Mouse (Mus musculus) midbrain, embryonic 14.5 days (tissue): ENCODE measurements at regions not wholly inside any gene's neighbourhood (a gene's known extent, or its start where the extent isn't known, plus 50 kb on each side); places are given as distances from the start of the nearest gene placed in this dataset.

Experiments used
- ATAC-seq: fragments of 200-750 bp; cut with Nextera tagmentation; 2 replicates; pipeline ENCODE4 v1.8.0; 2017; ENCODE audit warnings: moderate number of reproducible peaks, moderate library complexity; ENCODE audit not compliant: low FRiP score, low TSS enrichment
- DNase-seq: peaks from one replicate; pipeline ENCODE4 v3.0.0-alpha.2; 2015
- H3K27ac ChIP-seq: fragments of 300-500 bp; sonication (generic); replicated peaks from 2 replicates; pipeline ENCODE4 v1.5.1; 2014; ENCODE audit warnings: mild to moderate bottlenecking, low read depth, low read length, moderate library complexity
- H3K27me3 ChIP-seq: fragments of 300-500 bp; sonication (generic); 2 replicates; pipeline ENCODE4 v1.6.1; 2014; ENCODE audit warnings: low read length, control low read depth, mixed read lengths; ENCODE audit not compliant: control insufficient read depth, insufficient read depth
- H3K36me3 ChIP-seq: fragments of 300-500 bp; sonication (generic); 2 replicates; pipeline ENCODE4 v1.6.1; 2014; ENCODE audit warnings: low read length, control low read depth; ENCODE audit not compliant: control insufficient read depth, insufficient read depth
- H3K4me1 ChIP-seq: fragments of 300-500 bp; sonication (generic); 2 replicates; pipeline ENCODE4 v1.6.1; 2014; ENCODE audit warnings: mild to moderate bottlenecking, antibody characterized with exemption, low read length, control low read depth; ENCODE audit not compliant: control insufficient read depth, insufficient read depth
- H3K4me2 ChIP-seq: fragments of 300-500 bp; sonication (generic); 2 replicates; pipeline ENCODE4 v1.6.1; 2014; ENCODE audit warnings: mild to moderate bottlenecking, low read length, moderate library complexity
- H3K4me3 ChIP-seq: fragments of 300-500 bp; sonication (generic); replicated peaks from 2 replicates; pipeline ENCODE4 v1.5.1; 2014; ENCODE audit warnings: low read depth, low read length
- H3K9ac ChIP-seq: fragments of 300-500 bp; sonication (generic); replicated peaks from 2 replicates; pipeline ENCODE4 v1.6.1; 2014; ENCODE audit warnings: mild to moderate bottlenecking, low read length, moderate library complexity
- H3K9me3 ChIP-seq: fragments of 300-500 bp; sonication (generic); 2 replicates; pipeline ENCODE4 v1.6.1; 2016; ENCODE audit warnings: low read length, control low read depth, mixed read lengths; ENCODE audit not compliant: control insufficient read depth
- WGBS: fragments of 180-500 bp; shearing (Covaris S2); extraction: QIAGEN DNeasy Blood & Tissue Kit; methylation state at CpG from one replicate; pipeline ENCODE4 v1.1.7; 2014; 5-methylcytosine and 5-hydroxymethylcytosine counted together

- 16% methylated on average over 3 of the region's 3 CpGs for WGBS
- no peak overlapping the region for H3K27ac ChIP-seq
- no peak overlapping the region for H3K9ac ChIP-seq
- no peaks in the 10 kb centered on the region for H3K4me1 ChIP-seq
- no peaks in the 10 kb centered on the region for H3K27me3 ChIP-seq
- ATAC-seq (no peak), DNase-seq (no peak)
- no peak overlapping the region for H3K4me2 ChIP-seq
- H3K4me3 ChIP-seq = no peak overlapping the region
- H3K9me3 ChIP-seq = no peaks in the 10 kb centered on the region
- H3K36me3 ChIP-seq = no peaks in the 10 kb centered on the region
Observed at GRCm38 (mm10) chr5:79679051-79679450, 1340.9 kb upstream of the Adgrl3 start.

DNA sequence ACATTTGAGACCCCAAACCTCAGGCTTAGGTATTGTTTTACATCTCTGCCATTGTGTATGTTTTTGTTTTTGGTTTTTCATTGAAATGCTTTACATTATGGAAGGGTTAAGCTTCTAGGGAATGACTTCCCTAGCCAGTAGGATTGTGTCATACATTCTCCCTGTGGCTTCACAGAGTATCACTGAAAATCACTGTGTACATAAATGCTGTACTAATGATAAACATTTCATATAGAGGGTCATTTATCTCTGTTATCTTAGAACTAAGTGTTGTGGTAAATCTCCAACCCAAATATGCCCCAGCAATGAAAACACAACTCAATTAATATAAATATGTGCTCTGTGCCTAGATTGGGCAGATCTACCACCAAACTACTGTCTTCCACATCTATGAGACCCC, 1339.6 kb upstream of the Adgrl3 start:
- no peak for ATAC-seq
- no peaks in the 10 kb centered on the region for H3K9me3 ChIP-seq

DNA sequence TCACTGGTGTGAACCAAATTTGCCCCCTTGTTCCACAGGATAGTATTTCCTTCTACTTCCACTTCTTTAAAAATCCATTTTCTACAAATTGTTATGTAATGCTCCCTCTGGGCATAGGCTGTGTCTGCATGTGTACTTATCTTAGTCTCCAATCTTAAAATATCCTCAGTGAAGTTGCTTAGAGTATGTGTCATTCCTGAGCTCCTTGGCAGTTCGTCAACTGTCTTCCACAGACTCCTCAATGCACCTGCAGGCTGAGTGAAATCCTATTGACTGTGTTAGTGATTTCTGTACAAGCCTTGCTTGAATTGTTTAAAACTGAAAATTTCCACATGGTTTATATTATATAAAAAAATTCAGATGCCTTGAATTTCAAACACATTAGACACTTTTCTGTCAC, 1313.3 kb upstream of the Adgrl3 start:
- WGBS = 79% methylated on average over 1 of the region's 1 CpGs
- no peak overlapping the region for H3K9ac ChIP-seq
- H3K36me3 ChIP-seq = no peaks in the 10 kb centered on the region
- H3K4me3 ChIP-seq = no peak overlapping the region
- no peak overlapping the region for H3K4me2 ChIP-seq
- no peaks in the 10 kb centered on the region; the same call in 1 of the 2 replicates for H3K9me3 ChIP-seq
- ATAC-seq = no peak
- no peaks in the 10 kb centered on the region for H3K4me1 ChIP-seq
- H3K27ac ChIP-seq = no peak overlapping the region
- no peak for DNase-seq
- no peaks in the 10 kb centered on the region for H3K27me3 ChIP-seq

More for the DNA sequence above, 1339.6 kb upstream of the Adgrl3 start:
- H3K27me3 ChIP-seq = no peaks in the 10 kb centered on the region
- no peaks in the 10 kb centered on the region for H3K4me1 ChIP-seq
- H3K36me3 ChIP-seq = no peaks in the 10 kb centered on the region
- no peak overlapping the region for H3K4me3 ChIP-seq
- H3K27ac ChIP-seq = no peak overlapping the region
- DNase-seq = no peak
- H3K4me2 ChIP-seq = no peak overlapping the region
- no peak overlapping the region for H3K9ac ChIP-seq

DNA sequence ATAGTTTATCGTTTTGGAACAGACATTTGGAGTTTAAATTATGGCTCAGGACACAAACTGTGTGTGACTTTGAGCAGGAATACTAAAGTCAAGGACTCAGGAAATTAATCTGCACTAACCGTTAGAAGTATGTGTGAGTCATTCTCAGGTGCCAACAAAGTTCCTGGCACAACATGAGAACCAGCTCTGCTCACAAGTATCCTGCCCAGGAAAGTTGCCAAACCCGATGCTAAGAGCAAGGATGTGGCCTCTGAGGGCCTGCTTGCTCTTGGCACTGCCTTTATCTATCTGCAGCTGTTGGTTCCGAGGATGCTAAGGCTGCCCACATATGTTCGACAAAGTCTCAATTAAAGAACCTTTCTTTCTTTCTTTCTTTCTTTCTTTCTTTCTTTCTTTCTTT, 1285.1 kb upstream of the Adgrl3 start:
- Histone ChIP-seq H3K27me3 (no peaks in the 10 kb centered on the region), H3K36me3 (no peaks in the 10 kb centered on the region), H3K4me1 (no peaks in the 10 kb centered on the region), H3K4me3 (no peak overlapping the region), H3K9me3 (no peaks in the 10 kb centered on the region), H3K4me2 (no peak overlapping the region), H3K9ac (no peak overlapping the region), H3K27ac (no peak overlapping the region)
- DNase-seq = peak; percentile 7
- ATAC-seq = no peak
- 80% methylated on average over 5 of the region's 5 CpGs for WGBS

DNA sequence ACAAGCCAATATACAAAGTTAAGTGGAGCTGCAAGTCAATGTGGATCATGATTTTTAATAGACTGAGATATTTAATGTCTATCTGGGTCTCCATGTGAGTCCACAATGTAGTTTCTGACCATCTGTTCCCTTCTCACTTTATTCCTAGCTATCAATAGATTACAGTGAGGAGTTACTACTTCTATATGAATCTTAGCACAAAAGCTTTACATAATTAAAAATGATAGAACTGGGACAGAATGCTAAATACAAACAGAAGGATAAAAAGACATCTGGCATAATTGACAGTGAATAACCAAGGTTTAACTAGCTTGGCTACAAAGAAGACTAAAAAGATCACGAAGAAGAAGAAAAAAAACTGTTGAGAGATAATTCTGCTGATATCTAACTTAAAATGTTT, 1235.5 kb upstream of the Adgrl3 start:
- Histone ChIP-seq H3K27ac (no peak overlapping the region), H3K36me3 (no peaks in the 10 kb centered on the region), H3K4me2 (no peak overlapping the region), H3K9ac (no peak overlapping the region), H3K9me3 (no peaks in the 10 kb centered on the region), H3K4me1 (no peaks in the 10 kb centered on the region), H3K4me3 (no peak overlapping the region), H3K27me3 (no peaks in the 10 kb centered on the region)
- WGBS = 62% methylated on average over 1 of the region's 1 CpGs
- no peak for DNase-seq
- no peak for ATAC-seq

DNA sequence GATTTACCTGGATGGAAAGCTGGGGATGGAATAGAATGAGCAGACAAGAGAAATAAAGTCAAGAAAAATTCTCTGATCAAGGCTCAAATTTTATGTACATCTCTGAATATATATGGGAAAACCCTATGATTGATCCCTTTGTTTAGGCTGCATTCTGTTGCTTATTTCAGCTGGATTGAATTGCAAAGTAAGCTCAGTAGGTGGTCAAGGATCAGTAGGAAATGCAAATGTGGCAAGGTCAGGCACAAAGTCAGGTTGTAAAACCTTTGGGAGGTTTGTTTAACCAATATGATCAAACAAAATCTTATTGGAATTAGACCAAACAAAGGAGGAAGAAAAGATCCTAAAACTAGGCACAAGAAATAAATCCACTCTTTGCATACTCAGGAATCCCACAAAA, 1193.4 kb upstream of the Adgrl3 start:
- H3K36me3 ChIP-seq = no peaks in the 10 kb centered on the region
- H3K4me3 ChIP-seq = no peak overlapping the region
- H3K27ac ChIP-seq = no peak overlapping the region
- H3K9me3 ChIP-seq = peaks cover 7% of the 10 kb centered on the region; the same call in 1 of the 2 replicates
- H3K4me2 ChIP-seq = no peak overlapping the region
- no peaks in the 10 kb centered on the region for H3K4me1 ChIP-seq
- no peaks in the 10 kb centered on the region for H3K27me3 ChIP-seq
- no peak overlapping the region for H3K9ac ChIP-seq
- no peak for ATAC-seq
- no peak for DNase-seq

GRCm38 (mm10) chr5:79846456-79846855, 1173.5 kb upstream of the Adgrl3 start:
- Histone ChIP-seq H3K27me3 (no peaks in the 10 kb centered on the region), H3K4me2 (no peak overlapping the region), H3K9ac (no peak overlapping the region), H3K4me3 (no peak overlapping the region), H3K36me3 (no peaks in the 10 kb centered on the region), H3K4me1 (no peaks in the 10 kb centered on the region), H3K27ac (no peak overlapping the region), H3K9me3 (no peaks in the 10 kb centered on the region)
- WGBS = 94% methylated on average over 2 of the region's 2 CpGs
- DNase-seq (no peak), ATAC-seq (no peak)

DNA sequence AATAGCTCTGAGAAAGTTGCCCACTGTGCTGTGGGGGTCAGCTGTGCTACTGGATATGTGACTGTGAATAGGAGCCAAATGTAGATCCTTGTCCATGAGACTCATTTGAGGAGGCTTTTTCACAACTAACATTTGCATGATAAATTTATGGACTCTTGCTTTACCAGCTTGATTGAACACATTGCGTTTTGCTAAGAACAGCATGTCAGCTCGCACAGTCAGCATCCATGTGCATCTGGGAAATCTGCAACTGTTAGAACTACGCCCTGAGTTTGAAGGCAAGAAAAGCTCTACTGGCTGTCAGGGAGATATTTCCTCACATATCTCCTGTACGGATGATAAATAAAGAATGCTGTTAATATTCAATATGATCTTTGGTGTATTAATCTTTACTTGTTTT, 1164.1 kb upstream of the Adgrl3 start:
- WGBS = 95% methylated on average over 4 of the region's 4 CpGs
- no peak overlapping the region for H3K4me3 ChIP-seq
- H3K4me1 ChIP-seq = no peaks in the 10 kb centered on the region
- no peaks in the 10 kb centered on the region for H3K9me3 ChIP-seq
- H3K9ac ChIP-seq = no peak overlapping the region
- DNase-seq = no peak
- no peaks in the 10 kb centered on the region for H3K36me3 ChIP-seq
- no peak overlapping the region for H3K27ac ChIP-seq
- ATAC-seq = no peak
- H3K27me3 ChIP-seq = no peaks in the 10 kb centered on the region
- H3K4me2 ChIP-seq = no peak overlapping the region

DNA sequence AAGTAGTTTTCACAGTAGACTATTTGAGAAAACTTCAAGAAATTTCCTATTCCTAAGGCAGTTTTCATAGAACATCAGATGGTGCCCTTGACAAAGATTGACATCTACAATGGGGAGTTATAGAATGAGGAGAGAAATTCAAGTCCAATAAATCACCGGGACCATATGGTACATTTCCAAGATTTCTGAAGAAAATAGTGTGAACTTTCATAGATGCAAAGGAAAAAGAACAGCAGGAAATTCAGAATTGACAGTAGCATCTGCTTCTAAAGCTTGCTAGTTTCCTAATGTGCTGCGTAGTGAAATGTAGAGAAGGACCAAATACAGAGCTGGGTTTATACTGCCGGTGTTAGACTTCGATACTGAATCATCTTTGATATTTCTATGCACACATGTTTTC, 1119.2 kb upstream of the Adgrl3 start:
- Histone ChIP-seq H3K9me3 (no peaks in the 10 kb centered on the region), H3K36me3 (no peaks in the 10 kb centered on the region), H3K9ac (no peak overlapping the region), H3K4me3 (no peak overlapping the region), H3K27ac (no peak overlapping the region), H3K27me3 (no peaks in the 10 kb centered on the region), H3K4me1 (no peaks in the 10 kb centered on the region), H3K4me2 (no peak overlapping the region)
- WGBS = 93% methylated on average over 4 of the region's 4 CpGs
- no peak for ATAC-seq
- no peak for DNase-seq
